Mouse (Mus musculus): ENCODE measurements around the gene Aldh1b1. TPM values are rescaled to one million over a fixed set of nuclear protein-coding genes. Genes with fewer than 3 reads are reported as not detected.

Gene Aldh1b1
- polyA plus RNA-seq, 1 experiment: not detected

DNA sequence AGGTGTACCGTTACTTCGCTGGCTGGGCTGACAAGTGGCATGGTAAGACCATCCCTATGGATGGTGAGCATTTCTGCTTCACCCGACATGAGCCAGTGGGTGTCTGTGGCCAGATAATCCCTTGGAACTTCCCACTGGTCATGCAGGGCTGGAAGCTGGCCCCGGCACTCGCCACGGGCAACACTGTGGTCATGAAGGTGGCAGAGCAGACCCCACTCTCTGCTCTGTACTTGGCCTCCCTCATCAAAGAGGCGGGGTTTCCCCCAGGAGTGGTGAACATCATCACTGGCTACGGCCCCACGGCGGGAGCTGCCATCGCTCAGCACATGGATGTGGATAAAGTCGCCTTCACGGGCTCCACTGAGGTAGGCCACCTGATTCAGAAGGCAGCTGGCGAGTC, 4.1 kb downstream of the Aldh1b1 start:
- H3K79me2 ChIP-seq (ENCODE audit: control insufficient read depth, insufficient read depth): no peaks in the 10 kb centered on the region
- no peaks in the 10 kb centered on the region for H3K36me3 ChIP-seq (ENCODE audit: control insufficient read depth, insufficient read depth)
- no peaks in the 10 kb centered on the region for H3K79me3 ChIP-seq (ENCODE audit: low read depth)
- H3ac ChIP-seq (ENCODE audit: control insufficient read depth, insufficient read length, low read depth): no peak overlapping the region
- H3K4me3 ChIP-seq (ENCODE audit: insufficient read depth, poor library complexity, severe bottlenecking): no peak overlapping the region
- H3K27me3 ChIP-seq (ENCODE audit: control insufficient read depth, insufficient read depth, insufficient read length): peaks cover 70% of the 10 kb centered on the region
- TF ChIP-seq CTCF (IDR thresholded peaks at IDR 0.05; ENCODE audit: control insufficient read depth, insufficient read depth, insufficient read length) (no peak), MYOG (IDR thresholded peaks at IDR 0.05; ENCODE audit: control insufficient read depth, extremely low read depth, insufficient read length) (no peak), MAX (IDR thresholded peaks at IDR 0.05) (no peak), CEBPB (IDR thresholded peaks at IDR 0.05; ENCODE audit: low read depth) (no peak), MYOD1 (IDR thresholded peaks at IDR 0.05; ENCODE audit: control insufficient read depth, insufficient read length, low read depth) (no peak), FOSL1 (IDR thresholded peaks at IDR 0.05; ENCODE audit: insufficient read depth, low read length, poor library complexity, severe bottlenecking) (no peak), USF1 (IDR thresholded peaks at IDR 0.05; ENCODE audit: low read depth) (no peak)

DNA sequence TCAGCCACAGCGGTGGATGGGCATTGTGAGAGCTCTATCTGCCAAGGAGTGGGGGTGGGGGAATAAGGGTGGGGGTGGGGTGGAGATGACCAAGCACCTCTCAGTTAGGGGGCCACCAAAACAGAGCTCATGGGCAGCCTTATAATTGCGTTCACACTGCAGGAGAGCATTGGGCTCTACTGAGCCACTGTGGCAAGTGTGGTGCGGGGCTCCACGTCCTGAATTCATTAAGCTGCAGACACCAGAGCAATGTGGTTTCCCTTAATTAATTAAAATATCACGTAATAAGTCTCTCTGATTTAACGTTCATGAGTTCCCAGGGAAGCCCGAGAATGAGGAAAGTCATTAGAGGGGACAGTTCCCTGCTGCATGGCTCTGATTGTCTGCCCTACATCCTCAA, 9.2 kb downstream of the Aldh1b1 start:
- no peaks in the 10 kb centered on the region for H3K79me2 ChIP-seq (ENCODE audit: control insufficient read depth, insufficient read depth)
- H3ac ChIP-seq (ENCODE audit: control insufficient read depth, insufficient read length, low read depth): no peak overlapping the region
- H3K27me3 ChIP-seq (ENCODE audit: control insufficient read depth, insufficient read depth, insufficient read length): peaks cover 77% of the 10 kb centered on the region
- no peak for TF ChIP-seq MYOD1 (IDR thresholded peaks at IDR 0.05; ENCODE audit: control insufficient read depth, insufficient read length, low read depth)
- TF ChIP-seq MAX (IDR thresholded peaks at IDR 0.05): no peak
- no peak for TF ChIP-seq USF1 (IDR thresholded peaks at IDR 0.05; ENCODE audit: low read depth)
- no peak for TF ChIP-seq MYOG (IDR thresholded peaks at IDR 0.05; ENCODE audit: control insufficient read depth, extremely low read depth, insufficient read length)
- TF ChIP-seq FOSL1 (IDR thresholded peaks at IDR 0.05; ENCODE audit: insufficient read depth, low read length, poor library complexity, severe bottlenecking): no peak
- TF ChIP-seq CTCF (IDR thresholded peaks at IDR 0.05; ENCODE audit: control insufficient read depth, insufficient read depth, insufficient read length): no peak
- no peak overlapping the region for H3K4me3 ChIP-seq (ENCODE audit: insufficient read depth, poor library complexity, severe bottlenecking)
- H3K36me3 ChIP-seq (ENCODE audit: control insufficient read depth, insufficient read depth): no peaks in the 10 kb centered on the region
- H3K79me3 ChIP-seq (ENCODE audit: low read depth): no peaks in the 10 kb centered on the region

DNA sequence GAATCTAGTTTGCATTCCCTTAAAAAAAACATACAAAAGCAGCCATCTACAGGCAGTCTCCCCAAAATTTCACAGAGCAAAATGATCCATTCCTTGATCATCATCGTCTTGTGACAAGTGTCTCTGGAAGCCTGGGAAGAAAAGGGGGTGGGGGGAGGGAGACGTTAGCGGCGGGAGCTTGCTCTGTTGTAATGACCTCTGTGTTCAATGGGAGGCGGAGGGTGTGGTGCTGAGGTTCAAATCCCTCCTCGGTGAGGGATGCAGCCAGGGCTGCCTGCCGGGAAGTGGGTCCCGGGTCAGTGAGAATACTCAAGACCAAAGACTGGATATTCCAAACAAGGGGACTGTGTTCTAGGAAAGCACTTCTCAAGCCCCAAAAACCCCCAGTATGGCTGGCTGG, 12.4 kb downstream of the Aldh1b1 start:
- H3K79me2 ChIP-seq (ENCODE audit: control insufficient read depth, insufficient read depth): no peaks in the 10 kb centered on the region
- no peaks in the 10 kb centered on the region for H3K79me3 ChIP-seq (ENCODE audit: low read depth)
- H3K36me3 ChIP-seq (ENCODE audit: control insufficient read depth, insufficient read depth): no peaks in the 10 kb centered on the region
- H3K4me3 ChIP-seq (ENCODE audit: insufficient read depth, poor library complexity, severe bottlenecking): no peak overlapping the region
- TF ChIP-seq FOSL1 (IDR thresholded peaks at IDR 0.05; ENCODE audit: insufficient read depth, low read length, poor library complexity, severe bottlenecking) (no peak), USF1 (IDR thresholded peaks at IDR 0.05; ENCODE audit: low read depth) (no peak), MYOG (IDR thresholded peaks at IDR 0.05; ENCODE audit: control insufficient read depth, extremely low read depth, insufficient read length) (no peak), MYOD1 (IDR thresholded peaks at IDR 0.05; ENCODE audit: control insufficient read depth, insufficient read length, low read depth) (no peak), CEBPB (IDR thresholded peaks at IDR 0.05; ENCODE audit: low read depth) (no peak), CTCF (IDR thresholded peaks at IDR 0.05; ENCODE audit: control insufficient read depth, insufficient read depth, insufficient read length) (no peak), MAX (IDR thresholded peaks at IDR 0.05) (no peak)
- H3K27me3 ChIP-seq (ENCODE audit: control insufficient read depth, insufficient read depth, insufficient read length): peaks cover 54% of the 10 kb centered on the region
- no peak overlapping the region for H3ac ChIP-seq (ENCODE audit: control insufficient read depth, insufficient read length, low read depth)

DNA sequence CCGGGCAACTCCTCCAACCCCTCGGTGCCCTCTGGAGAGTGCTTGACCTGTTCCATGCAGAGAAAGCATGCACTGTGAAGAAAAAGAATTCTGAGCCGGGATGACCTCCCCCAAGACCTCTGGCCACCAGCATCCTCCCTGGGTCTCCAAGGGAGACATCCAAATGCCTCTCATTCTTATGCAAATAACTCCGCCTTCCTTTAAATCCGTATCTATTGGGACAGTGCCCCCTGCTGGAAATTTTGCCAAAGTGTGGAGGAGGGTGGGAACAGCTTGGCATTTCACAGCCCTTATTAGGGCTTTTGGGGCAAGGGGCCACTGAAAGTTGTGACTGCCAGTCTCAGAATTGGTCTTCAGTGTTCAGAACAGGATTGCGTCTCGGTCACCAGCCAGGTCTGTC, 16.7 kb downstream of the Aldh1b1 start:
- Histone ChIP-seq H3K4me3 (ENCODE audit: insufficient read depth, poor library complexity, severe bottlenecking) (no peak overlapping the region), H3K79me2 (ENCODE audit: control insufficient read depth, insufficient read depth) (no peaks in the 10 kb centered on the region), H3K27me3 (ENCODE audit: control insufficient read depth, insufficient read depth, insufficient read length) (peaks cover 32% of the 10 kb centered on the region), H3K79me3 (ENCODE audit: low read depth) (no peaks in the 10 kb centered on the region), H3ac (ENCODE audit: control insufficient read depth, insufficient read length, low read depth) (no peak overlapping the region), H3K36me3 (ENCODE audit: control insufficient read depth, insufficient read depth) (no peaks in the 10 kb centered on the region)
- no peak for TF ChIP-seq MYOD1 (IDR thresholded peaks at IDR 0.05; ENCODE audit: control insufficient read depth, insufficient read length, low read depth)

DNA sequence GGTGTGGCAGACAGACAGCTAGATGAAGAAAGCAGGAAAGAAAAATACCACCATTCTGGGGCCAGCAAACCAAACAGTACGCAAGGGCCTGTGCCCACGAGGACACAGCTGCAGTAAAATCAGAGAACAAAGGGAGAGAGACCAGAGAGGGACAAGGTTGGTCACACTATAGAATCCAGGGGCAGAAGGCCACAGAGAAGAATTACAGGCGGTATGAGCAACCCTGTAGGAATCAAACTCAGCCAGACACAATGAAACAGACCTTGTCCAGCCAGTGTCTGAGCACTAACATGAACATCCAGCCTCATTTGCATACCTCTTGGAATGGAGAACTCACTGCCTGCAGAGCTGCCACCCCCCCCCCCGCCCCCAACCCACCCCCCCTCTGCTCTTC, 20.0 kb downstream of the Aldh1b1 start:
- Histone ChIP-seq H3K79me2 (ENCODE audit: control insufficient read depth, insufficient read depth) (no peaks in the 10 kb centered on the region), H3ac (ENCODE audit: control insufficient read depth, insufficient read length, low read depth) (no peak overlapping the region), H3K36me3 (ENCODE audit: control insufficient read depth, insufficient read depth) (no peaks in the 10 kb centered on the region), H3K27me3 (ENCODE audit: control insufficient read depth, insufficient read depth, insufficient read length) (peaks cover 34% of the 10 kb centered on the region), H3K79me3 (ENCODE audit: low read depth) (no peaks in the 10 kb centered on the region), H3K4me3 (ENCODE audit: insufficient read depth, poor library complexity, severe bottlenecking) (no peak overlapping the region)
- TF ChIP-seq USF1 (IDR thresholded peaks at IDR 0.05; ENCODE audit: low read depth) (no peak), MAX (IDR thresholded peaks at IDR 0.05) (no peak), MYOD1 (IDR thresholded peaks at IDR 0.05; ENCODE audit: control insufficient read depth, insufficient read length, low read depth) (no peak), CEBPB (IDR thresholded peaks at IDR 0.05; ENCODE audit: low read depth) (no peak), CTCF (IDR thresholded peaks at IDR 0.05; ENCODE audit: control insufficient read depth, insufficient read depth, insufficient read length) (no peak), MYOG (IDR thresholded peaks at IDR 0.05; ENCODE audit: control insufficient read depth, extremely low read depth, insufficient read length) (no peak), FOSL1 (IDR thresholded peaks at IDR 0.05; ENCODE audit: insufficient read depth, low read length, poor library complexity, severe bottlenecking) (no peak)

DNA sequence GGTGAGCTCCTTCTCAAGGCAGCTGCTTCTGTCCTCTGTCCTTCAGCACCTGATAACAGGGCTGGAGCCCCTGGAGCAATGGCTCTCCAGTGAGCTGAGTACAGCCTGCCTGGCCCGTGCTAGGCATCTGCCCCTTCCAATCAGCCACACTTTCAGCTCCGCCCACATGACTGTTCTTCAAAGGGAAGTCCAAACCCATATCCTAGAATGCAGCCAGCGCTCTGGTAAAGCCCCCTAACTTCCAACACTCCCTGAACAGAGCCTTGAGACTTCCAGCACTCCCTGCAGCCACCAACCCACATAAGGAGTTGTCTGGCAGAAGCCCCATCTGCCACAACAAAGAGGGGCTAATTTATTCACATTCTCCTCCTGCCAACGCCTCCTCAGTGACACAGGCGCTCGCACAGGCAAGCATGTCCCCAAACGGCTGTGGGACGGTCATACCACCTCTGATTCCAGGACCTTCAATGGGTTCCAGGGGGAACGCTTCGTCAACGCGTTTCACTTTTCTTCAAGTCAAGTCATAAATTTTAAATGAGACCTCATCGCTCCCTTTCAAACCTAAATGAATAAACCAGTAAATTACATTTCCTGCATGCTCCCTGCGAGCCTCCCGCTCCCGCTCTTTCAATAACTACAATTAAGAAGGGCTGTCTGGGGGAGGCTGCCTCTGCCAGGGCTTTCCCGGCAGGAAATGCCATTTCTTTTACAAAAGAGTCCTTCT, 20.5 kb downstream of the Aldh1b1 start:
- Histone ChIP-seq H3K79me2 (ENCODE audit: control insufficient read depth, insufficient read depth) (no peaks in the 10 kb centered on the region), H3K79me3 (ENCODE audit: low read depth) (no peaks in the 10 kb centered on the region), H3ac (ENCODE audit: control insufficient read depth, insufficient read length, low read depth) (no peak overlapping the region), H3K27me3 (ENCODE audit: control insufficient read depth, insufficient read depth, insufficient read length) (peaks cover 40% of the 10 kb centered on the region), H3K4me3 (ENCODE audit: insufficient read depth, poor library complexity, severe bottlenecking) (no peak overlapping the region), H3K36me3 (ENCODE audit: control insufficient read depth, insufficient read depth) (no peaks in the 10 kb centered on the region)
- TF ChIP-seq MAX (IDR thresholded peaks at IDR 0.05) (no peak), CTCF (IDR thresholded peaks at IDR 0.05; ENCODE audit: control insufficient read depth, insufficient read depth, insufficient read length) (no peak), MYOG (IDR thresholded peaks at IDR 0.05; ENCODE audit: control insufficient read depth, extremely low read depth, insufficient read length) (no peak), CEBPB (IDR thresholded peaks at IDR 0.05; ENCODE audit: low read depth) (no peak)
